ENCODE assay signal across 7 mouse cellular contexts in genomic region chr3:104512424-104512748, GRCm38 (mm10). TPM values are rescaled to one million over a fixed set of nuclear protein-coding genes. Genes with fewer than 3 reads are reported as not detected.
DNase-seq lines count a peak whose midpoint lies in the region; ATAC-seq and TF ChIP-seq lines count a peak whose summit lies in the region.

No protein-coding gene starts in this region.

- H3K27me3 ChIP-seq in lung, embryonic 16.5 days (ENCODE audit: control insufficient read depth, insufficient read depth, low read depth, low read length): no peaks in the 10 kb centered on the region
- no peaks in the 10 kb centered on the region for H3K27me3 ChIP-seq in forebrain, embryonic 11.5 days (ENCODE audit: control insufficient read depth, insufficient read depth, low read length)
- no peaks in the 10 kb centered on the region for H3K27me3 ChIP-seq in limb, embryonic 12.5 days
- no peaks in the 10 kb centered on the region for H3K27me3 ChIP-seq in small intestine, adult 2 months (ENCODE audit: control insufficient read depth, insufficient read depth, low read length)

- H3K4me3 ChIP-seq in lung, embryonic 16.5 days (ENCODE audit: low read length): peak overlapping the region; percentile 88
- peak overlapping the region; percentile 83 for H3K4me3 ChIP-seq in forebrain, embryonic 11.5 days (ENCODE audit: low read depth, low read length)
- H3K4me3 ChIP-seq in limb, embryonic 12.5 days (replicated peaks): peak overlapping the region; percentile 95
- peak overlapping the region; percentile 87 for H3K4me3 ChIP-seq in small intestine, adult 2 months (ENCODE audit: low read depth, low read length)

- WGBS in lung, embryonic 16.5 days: 20% methylated on average over 5 of the region's 5 CpGs
- WGBS in forebrain, embryonic 11.5 days: 25% methylated on average over 5 of the region's 5 CpGs
- 27% methylated on average over 5 of the region's 5 CpGs for WGBS in limb, embryonic 12.5 days
- 20% methylated on average over 5 of the region's 5 CpGs for WGBS in small intestine, adult 2 months

- H3K4me1 ChIP-seq in lung, embryonic 16.5 days (replicated peaks; ENCODE audit: control insufficient read depth, insufficient read depth, low read length): peaks cover 3% of the 10 kb centered on the region; the same call in 1 of the 2 replicates
- H3K4me1 ChIP-seq in forebrain, embryonic 11.5 days (replicated peaks; ENCODE audit: control insufficient read depth, insufficient read depth, low read length): no peaks in the 10 kb centered on the region
- peaks cover 11% of the 10 kb centered on the region; the same call in 1 of the 2 replicates for H3K4me1 ChIP-seq in limb, embryonic 12.5 days (replicated peaks)
- peaks cover 3% of the 10 kb centered on the region; the same call in 1 of the 2 replicates for H3K4me1 ChIP-seq in small intestine, adult 2 months (ENCODE audit: control insufficient read depth, insufficient read depth, insufficient read length, low read length)

- H3K36me3 ChIP-seq in lung, embryonic 16.5 days (ENCODE audit: control insufficient read depth, insufficient read depth, low read length): no peaks in the 10 kb centered on the region
- no peaks in the 10 kb centered on the region for H3K36me3 ChIP-seq in forebrain, embryonic 11.5 days (ENCODE audit: control insufficient read depth, insufficient read depth, low read length)
- no peaks in the 10 kb centered on the region for H3K36me3 ChIP-seq in limb, embryonic 12.5 days
- H3K36me3 ChIP-seq in small intestine, adult 2 months (ENCODE audit: control insufficient read depth, insufficient read depth, low read length): no peaks in the 10 kb centered on the region

- H3K9ac ChIP-seq in lung, embryonic 16.5 days (ENCODE audit: low read length): peak overlapping the region; percentile 72
- H3K9ac ChIP-seq in forebrain, embryonic 11.5 days (ENCODE audit: low read length): no peak overlapping the region; the same call in 1 of the 2 replicates
- H3K9ac ChIP-seq in limb, embryonic 12.5 days (replicated peaks): peak overlapping the region; percentile 53

- no peak for TF ChIP-seq POLR2A in small intestine, adult 2 months (IDR thresholded peaks at IDR 0.05; ENCODE audit: low read depth, low read length)

- no peak for TF ChIP-seq CTCF in small intestine, adult 2 months (IDR thresholded peaks at IDR 0.05; ENCODE audit: extremely low read depth, insufficient read length, insufficient replicate concordance, low read depth, low read length)

- ATAC-seq in lung, embryonic 16.5 days (ENCODE audit: low read depth): no peak
- no peak for ATAC-seq in forebrain, embryonic 11.5 days (replicated peaks; ENCODE audit: low FRiP score)
- no peak for ATAC-seq in limb, embryonic 12.5 days (ENCODE audit: insufficient number of reproducible peaks, insufficient read depth, low FRiP score, low TSS enrichment, low read depth)

- no peak for DNase-seq in lung, adult 18-20 months
- no peak for DNase-seq in forebrain, embryonic 11.5 days (ENCODE audit: low spot score)
- no peak for DNase-seq in adrenal gland, adult 8-10 months
- no peak for DNase-seq in gastrocnemius, adult 18-20 months (ENCODE audit: low spot score)

- H3K4me2 ChIP-seq in lung, embryonic 16.5 days (ENCODE audit: low read depth, low read length): peak overlapping the region; percentile 56
- peak overlapping the region; percentile 58 for H3K4me2 ChIP-seq in forebrain, embryonic 11.5 days (ENCODE audit: low read depth, low read length, severe bottlenecking)
- H3K4me2 ChIP-seq in limb, embryonic 12.5 days: peak overlapping the region; percentile 64

- peaks cover 2% of the 10 kb centered on the region; the same call in 1 of the 2 replicates for H3K9me3 ChIP-seq in lung, embryonic 16.5 days (ENCODE audit: control insufficient read depth, low read length)
- no peaks in the 10 kb centered on the region for H3K9me3 ChIP-seq in forebrain, embryonic 11.5 days (ENCODE audit: control insufficient read depth, low read length)
- no peaks in the 10 kb centered on the region for H3K9me3 ChIP-seq in limb, embryonic 12.5 days

- H3K27ac ChIP-seq in lung, embryonic 16.5 days (ENCODE audit: low read length): peak overlapping the region; percentile 94
- H3K27ac ChIP-seq in forebrain, embryonic 11.5 days (ENCODE audit: low read depth, low read length): no peak overlapping the region; the same call in 1 of the 2 replicates
- H3K27ac ChIP-seq in limb, embryonic 12.5 days: peak overlapping the region; percentile 96
- H3K27ac ChIP-seq in small intestine, adult 2 months (ENCODE audit: insufficient read depth, low read depth, low read length): peak overlapping the region; percentile 87

RNA-seq across cellular contexts. Expression of gene Lrig2, which starts 0.7 kb away (rescaled TPM):
- 14.1 and 14.7 TPM in 2 replicates for polyA plus RNA-seq in lung, embryonic 16.5 days (2015; fragmentation: Nextera tagmentation; extraction: Ambion mirVana)
- 23.3 and 23.5 TPM in 2 replicates for polyA plus RNA-seq in forebrain, embryonic 11.5 days (2014; fragmentation: Nextera tagmentation; extraction: Ambion mirVana)
- 25.7 and 27.6 TPM in 2 replicates for polyA plus RNA-seq in limb, embryonic 12.5 days (2016; fragmentation: Nextera tagmentation; extraction: Ambion mirVana)
- polyA plus RNA-seq in small intestine, adult 2 months (2012; rRNA removed): 2.5 and 3.8 TPM in 2 replicates
- 10 to 100 TPM; 15.8 to 27.3 (median 20.5) TPM for total RNA-seq in adrenal gland, adult 8-10 months (2022)
- 1 to 10 TPM; 5.6 to 6.0 TPM for total RNA-seq in gastrocnemius, adult 18-20 months (2021)
